Comparison of ENCODE assay signal across 27 mouse cellular contexts in the genomic region with DNA sequence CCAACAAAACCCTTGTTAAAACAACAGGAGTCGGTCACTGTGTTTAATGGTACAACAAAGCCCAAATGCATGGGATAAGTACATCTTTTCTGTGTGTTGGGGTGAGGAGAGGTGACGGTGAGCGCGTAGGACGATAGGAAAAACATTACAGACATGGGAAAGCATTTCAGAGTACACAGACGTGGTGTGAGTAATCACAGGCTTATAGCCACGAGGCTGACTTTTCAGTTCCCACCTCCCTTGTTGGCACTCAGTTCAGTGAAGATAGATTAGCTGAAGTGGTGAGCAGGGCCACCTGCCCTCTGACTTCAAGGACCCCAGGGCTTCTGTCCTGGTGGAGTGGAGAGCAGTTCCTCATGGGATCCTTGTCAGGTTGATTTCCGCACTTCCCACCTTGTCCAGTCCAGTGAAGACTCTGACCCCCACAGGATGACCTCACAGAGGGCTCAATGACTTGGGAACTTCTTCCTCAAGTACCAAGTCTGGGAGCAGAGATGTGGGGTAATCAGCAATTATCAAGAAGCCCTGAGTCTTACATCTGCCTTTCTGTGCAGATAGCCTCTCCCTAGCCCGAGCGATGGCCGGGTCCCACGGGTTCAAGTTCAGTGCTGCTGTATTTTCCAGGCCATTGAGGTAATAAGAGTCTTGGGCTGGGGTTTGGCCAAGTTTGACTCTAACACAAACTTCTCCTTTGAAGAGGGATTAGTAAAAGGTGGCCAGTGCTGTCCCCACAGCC. TPM values are rescaled to one million over a fixed set of nuclear protein-coding genes. Genes with fewer than 3 reads are reported as not detected.
DNase-seq lines count a peak whose midpoint lies in the region; ATAC-seq and TF ChIP-seq lines count a peak whose summit lies in the region.
"Had no signal": no experiment of that assay in that cellular context is flagged by ENCODE, and none has a peak within 500 bp of the region (broad histone marks: within the 10 kb centered on the region; RNA-seq: fewer than 3 reads in every experiment).

No protein-coding gene starts in this region.

- H3K27ac ChIP-seq in heart, embryonic 11.5 days (ENCODE audit: low read depth, low read length) = peak overlapping the region; percentile 62; the same call in 1 of the 2 replicates
- peak overlapping the region; percentile 67 for H3K27ac ChIP-seq in layer of hippocampus, adult 2 months
- H3K27ac ChIP-seq in heart, embryonic 16.5 days (ENCODE audit: low read length) = peak overlapping the region; percentile 77
- H3K27ac ChIP-seq in liver, embryonic 14.5 days = no peak overlapping the region; the same call in 1 of the 2 replicates
- H3K27ac ChIP-seq: kidney, postnatal 0 days; macrophage had no signal

- peaks cover 27% of the 10 kb centered on the region for H3K4me1 ChIP-seq in heart, embryonic 11.5 days (ENCODE audit: control insufficient read depth, insufficient read depth, low read length)
- peaks cover 37% of the 10 kb centered on the region for H3K4me1 ChIP-seq in heart, embryonic 16.5 days (ENCODE audit: control insufficient read depth, insufficient read depth, low read length)
- H3K4me1 ChIP-seq in liver, embryonic 14.5 days (replicated peaks; ENCODE audit: control insufficient read depth in 2 of 2, insufficient read depth in 2 of 2, low read length in 1 of 2) = peaks cover 16 to 44% of the 10 kb centered on the region in 2 experiments

- H3K9ac ChIP-seq in heart, embryonic 11.5 days (ENCODE audit: low read depth, low read length) = no peak overlapping the region
- H3K9ac ChIP-seq in heart, embryonic 16.5 days (ENCODE audit: low read length) = no peak overlapping the region
- peak overlapping the region; percentile 23; the same call in 1 of the 2 replicates for H3K9ac ChIP-seq in liver, embryonic 14.5 days (replicated peaks)
- H3K9ac ChIP-seq: lung, embryonic 14.5 days had no signal

- H3K36me3 ChIP-seq in heart, embryonic 11.5 days (ENCODE audit: control insufficient read depth, insufficient read depth, low read length) = no peaks in the 10 kb centered on the region
- no peaks in the 10 kb centered on the region for H3K36me3 ChIP-seq in heart, embryonic 16.5 days (ENCODE audit: control insufficient read depth, insufficient read depth)
- H3K36me3 ChIP-seq in liver, embryonic 14.5 days (replicated peaks; ENCODE audit: control insufficient read depth, insufficient read depth, low read depth) = peaks cover 27% of the 10 kb centered on the region

- TF ChIP-seq EP300 in liver, embryonic 14.5 days (IDR thresholded peaks at IDR 0.05; ENCODE audit: low read depth) = no peak

- no peaks in the 10 kb centered on the region for H3K9me3 ChIP-seq in heart, embryonic 11.5 days (replicated peaks; ENCODE audit: control insufficient read depth, low read length)
- H3K9me3 ChIP-seq in heart, embryonic 16.5 days (replicated peaks; ENCODE audit: control insufficient read depth, low read length) = no peaks in the 10 kb centered on the region
- H3K9me3 ChIP-seq in liver, embryonic 14.5 days (ENCODE audit: control insufficient read depth, low read length) = no peaks in the 10 kb centered on the region

- no peak for DNase-seq in heart, adult 8-10 months (ENCODE audit: low spot score)
- no peak for DNase-seq in layer of hippocampus, adult 2 months (ENCODE audit: low spot score in 2 of 2)
- DNase-seq in layer of hippocampus, adult 9-11 months = no peak
- no peak for DNase-seq in liver, embryonic 14.5 days (ENCODE audit: low read depth in 3 of 3, low spot score in 3 of 3)
- DNase-seq in urinary bladder, postnatal 25 days (ENCODE audit: low spot score) = no peak
- DNase-seq in left cerebral cortex, adult 8-10 months (ENCODE audit: low spot score in 2 of 2) = no peak
- DNase-seq: B cell, adult 2 months; cerebellum, adult 18-20 months; cerebellum, postnatal 25 days; embryo, embryonic 11 days; gastrocnemius, postnatal 10 days; lung, embryonic 14.5 days; right cerebral cortex, postnatal 4 days; thymus, postnatal 25 days had no signal

- H3K27me3 ChIP-seq in heart, embryonic 11.5 days (ENCODE audit: control insufficient read depth, insufficient read depth, low read length) = no peaks in the 10 kb centered on the region
- H3K27me3 ChIP-seq in heart, embryonic 16.5 days (ENCODE audit: control insufficient read depth, insufficient read depth, low read length) = no peaks in the 10 kb centered on the region
- no peaks in the 10 kb centered on the region for H3K27me3 ChIP-seq in liver, embryonic 14.5 days (ENCODE audit: control insufficient read depth, insufficient read depth, low read length)

- no peak for ATAC-seq in heart, embryonic 11.5 days (replicated peaks; ENCODE audit: insufficient number of reproducible peaks, low FRiP score, low TSS enrichment)
- ATAC-seq in heart, embryonic 16.5 days (replicated peaks; ENCODE audit: extremely low read depth, insufficient read depth, low FRiP score) = peak; percentile 66
- peak; percentile 33; the same call in 1 of the 2 replicates for ATAC-seq in liver, embryonic 14.5 days (ENCODE audit: insufficient read depth)
- ATAC-seq: forebrain, embryonic 14.5 days; hindbrain, embryonic 16.5 days; intestine, postnatal 0 days had no signal

- H3K4me2 ChIP-seq in heart, embryonic 11.5 days = no peak overlapping the region; the same call in 1 of the 2 replicates
- no peak overlapping the region for H3K4me2 ChIP-seq in heart, embryonic 16.5 days (ENCODE audit: low read depth, low read length)
- no peak overlapping the region for H3K4me2 ChIP-seq in liver, embryonic 14.5 days (ENCODE audit: low read depth)
- H3K4me2 ChIP-seq: lung, embryonic 14.5 days; midbrain, embryonic 11.5 days had no signal

- 48% methylated on average over 12 of the region's 12 CpGs for WGBS in heart, embryonic 11.5 days (ENCODE audit: insufficient replicate concordance)
- 48% methylated on average over 12 of the region's 12 CpGs for WGBS in heart, embryonic 16.5 days
- 62% methylated on average over 12 of the region's 12 CpGs for WGBS in liver, embryonic 14.5 days (ENCODE audit: insufficient replicate concordance)

- no peak for TF ChIP-seq CTCF in layer of hippocampus, adult 2 months (conservative IDR thresholded peaks at IDR 0.05)
- no peak for TF ChIP-seq CTCF in liver, embryonic 14.5 days (IDR thresholded peaks at IDR 0.05; ENCODE audit: low read depth)

- no peak overlapping the region for H3K4me3 ChIP-seq in heart, embryonic 11.5 days (ENCODE audit: low read depth, low read length)
- H3K4me3 ChIP-seq in layer of hippocampus, adult 2 months = no peak overlapping the region
- no peak overlapping the region for H3K4me3 ChIP-seq in heart, embryonic 16.5 days (ENCODE audit: low read length)
- H3K4me3 ChIP-seq in liver, embryonic 14.5 days (ENCODE audit: insufficient read depth in 1 of 2, low read depth in 2 of 2, low read length in 2 of 2) = no peak overlapping the region

RNA-seq across cellular contexts. Expression of gene Bcl11a, which starts 37.3 kb away (rescaled TPM):
- polyA plus RNA-seq in heart, embryonic 11.5 days (2014; fragmentation: Nextera tagmentation; extraction: Ambion mirVana) = 19.1 and 21.7 TPM in 2 replicates
- 1 to 10 TPM; 2.6 to 4.0 (median 2.9) TPM for total RNA-seq in heart, adult 8-10 months (2022)
- total RNA-seq in layer of hippocampus, adult 2 months (2021) = 100 to 1,000 TPM; 117 to 121 TPM
- polyA plus RNA-seq in heart, embryonic 16.5 days (2015; fragmentation: Nextera tagmentation; extraction: Ambion mirVana) = 15.0 TPM in 2 replicates
- 10.9 and 13.0 TPM in 2 replicates for polyA plus RNA-seq in liver, embryonic 14.5 days (2012; rRNA removed)
- 29.4 and 33.0 TPM in 2 replicates for polyA plus RNA-seq in liver, embryonic 14.5 days (2014; fragmentation: Nextera tagmentation; extraction: Ambion mirVana)
- total RNA-seq in left cerebral cortex, adult 8-10 months (2022) = 10 to 100 TPM; 86.5 to 98.6 (median 91.1) TPM

RNA-seq across cellular contexts. Expression of gene A830031A19Rik, which starts 40.3 kb away (rescaled TPM):
- polyA plus RNA-seq in heart, embryonic 11.5 days (2014; fragmentation: Nextera tagmentation; extraction: Ambion mirVana) = not detected in 2 replicates
- not detected for total RNA-seq in heart, adult 8-10 months (2022)
- total RNA-seq in layer of hippocampus, adult 2 months (2021) = 1 to 10 TPM; 1.3 to 1.7 TPM
- not detected in 2 replicates for polyA plus RNA-seq in heart, embryonic 16.5 days (2015; fragmentation: Nextera tagmentation; extraction: Ambion mirVana)
- polyA plus RNA-seq in liver, embryonic 14.5 days (2012; rRNA removed) = not detected in 2 replicates
- polyA plus RNA-seq in liver, embryonic 14.5 days (2014; fragmentation: Nextera tagmentation; extraction: Ambion mirVana) = not detected in 2 replicates
- 1 to 10 TPM in 3 of 4 experiments, under 1 TPM in 1; 0.78 to 2.8 (median 1.2) TPM for total RNA-seq in left cerebral cortex, adult 8-10 months (2022)
- total RNA-seq: adrenal gland, postnatal 4 days; gastrocnemius, postnatal 10 days; hematopoietic stem cell, adult 5-6 weeks; monocyte, adult 5-6 weeks had no signal
- polyA plus RNA-seq: intestine, postnatal 0 days; kidney, postnatal 0 days; limb, embryonic 11.5 days; lung, embryonic 14.5 days; macrophage; midbrain, embryonic 11.5 days; neural tube, embryonic 11.5 days had no signal

Comparison
In these comparisons a context has a peak if more than half of its experiments do, and no peak if none do; other contexts are left out.
1. RNA of gene Bcl11a, which starts 37.3 kb away (total RNA-seq): 117 to 121 TPM in layer of hippocampus, adult 2 months and 86.5 to 98.6 TPM in left cerebral cortex, adult 8-10 months; 2.6 to 4.0 TPM in heart, adult 8-10 months; every median in the first group is over 10 times any median in the second.